Mouse (Mus musculus) forebrain, embryonic 14.5 days (tissue): ENCODE data around the gene Tsc22d3. TPM values are rescaled to one million over a fixed set of nuclear protein-coding genes. Genes with fewer than 3 reads are reported as not detected.

Source experiments
- ATAC-seq: fragments of 200-750 bp; cut with Nextera tagmentation; 2 replicates; pipeline ENCODE4 v1.8.0; 2017; ENCODE audit warnings: mild to moderate bottlenecking, moderate library complexity
- DNase-seq: peaks from one replicate; pipeline ENCODE4 v3.0.0-alpha.2; 2015; ENCODE audit warnings: low spot score
- H3K27ac ChIP-seq: fragments of 300-500 bp; sonication (generic); 2 replicates; pipeline ENCODE4 v1.5.1; 2014; ENCODE audit warnings: low read depth, mild to moderate bottlenecking, control low read depth, low read length, moderate library complexity
- H3K27me3 ChIP-seq: fragments of 300-500 bp; sonication (generic); replicated peaks from 2 replicates; pipeline ENCODE4 v1.6.1; 2014; ENCODE audit warnings: low read length, control low read depth, mixed read lengths; ENCODE audit not compliant: control insufficient read depth, insufficient read depth
- H3K36me3 ChIP-seq: fragments of 300-500 bp; sonication (generic); 2 replicates; pipeline ENCODE4 v1.6.1; 2014; ENCODE audit warnings: low read length, control low read depth; ENCODE audit not compliant: control insufficient read depth, insufficient read depth
- H3K4me1 ChIP-seq: fragments of 300-500 bp; sonication (generic); 2 replicates; pipeline ENCODE4 v1.6.1; 2014; ENCODE audit warnings: antibody characterized with exemption, low read length, control low read depth; ENCODE audit not compliant: control insufficient read depth, insufficient read depth
- H3K4me2 ChIP-seq: fragments of 300-500 bp; sonication (generic); 2 replicates; pipeline ENCODE4 v1.6.1; 2014; ENCODE audit warnings: mild to moderate bottlenecking, control low read depth, low read length
- H3K4me3 ChIP-seq: fragments of 300-500 bp; sonication (generic); 2 replicates; pipeline ENCODE4 v1.5.1; 2014; ENCODE audit warnings: low read depth, low read length, control low read depth
- H3K9ac ChIP-seq: fragments of 300-500 bp; sonication (generic); 2 replicates; pipeline ENCODE4 v1.6.1; 2014; ENCODE audit warnings: mild to moderate bottlenecking, low read length, control low read depth, moderate library complexity
- H3K9me3 ChIP-seq: fragments of 300-500 bp; sonication (generic); replicated peaks from 2 replicates; pipeline ENCODE4 v1.6.1; 2016; ENCODE audit warnings: low read length, control low read depth, mixed read lengths; ENCODE audit not compliant: control insufficient read depth
- WGBS: fragments of 180-500 bp; shearing (Covaris S2); extraction: QIAGEN DNeasy Blood & Tissue Kit; methylation state at CpG from one replicate; pipeline ENCODE4 v1.1.7; 2014; 5-methylcytosine and 5-hydroxymethylcytosine counted together
- polyA plus RNA-seq: library from polyadenylated mRNA; unstranded; fragments of >200 nt; fragmentation: Nextera tagmentation; extraction: Ambion mirVana; gene quantifications from 2 replicates; pipeline ENCODE4 v1.2.1, GENCODE M21; 2014

Gene Tsc22d3
- polyA plus RNA-seq, 1 experiment from 2014 or later, result 103 TPM

DNA sequence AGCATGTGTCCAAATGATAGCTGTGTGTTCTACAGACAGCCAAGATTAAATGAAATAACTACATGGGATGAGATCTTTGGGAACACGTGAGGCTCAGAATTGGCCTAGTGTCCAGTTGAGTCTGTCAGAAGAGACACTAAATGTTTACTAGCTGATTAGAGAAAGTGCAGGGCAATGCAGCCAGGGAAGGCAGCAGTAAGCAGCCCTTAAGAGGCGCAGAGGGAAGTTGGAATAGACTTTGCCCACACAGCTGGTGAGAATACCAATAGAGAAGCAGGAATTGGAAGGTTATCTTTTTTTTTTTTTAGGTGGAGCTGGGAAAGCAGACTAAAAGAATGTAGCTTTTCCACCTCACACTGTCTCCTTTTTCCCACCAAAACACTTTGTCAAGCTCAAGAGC is 61.8 kb downstream of the Tsc22d3 start:
- Histone ChIP-seq H3K27ac (no peak overlapping the region), H3K9me3 (no peaks in the 10 kb centered on the region), H3K9ac (no peak overlapping the region), H3K27me3 (no peaks in the 10 kb centered on the region), H3K4me2 (no peak overlapping the region), H3K4me3 (no peak overlapping the region), H3K36me3 (no peaks in the 10 kb centered on the region), H3K4me1 (no peaks in the 10 kb centered on the region)
- DNase-seq (no peak), ATAC-seq (no peak)
- WGBS, result 86% methylated on average over 2 of the region's 2 CpGs

DNA sequence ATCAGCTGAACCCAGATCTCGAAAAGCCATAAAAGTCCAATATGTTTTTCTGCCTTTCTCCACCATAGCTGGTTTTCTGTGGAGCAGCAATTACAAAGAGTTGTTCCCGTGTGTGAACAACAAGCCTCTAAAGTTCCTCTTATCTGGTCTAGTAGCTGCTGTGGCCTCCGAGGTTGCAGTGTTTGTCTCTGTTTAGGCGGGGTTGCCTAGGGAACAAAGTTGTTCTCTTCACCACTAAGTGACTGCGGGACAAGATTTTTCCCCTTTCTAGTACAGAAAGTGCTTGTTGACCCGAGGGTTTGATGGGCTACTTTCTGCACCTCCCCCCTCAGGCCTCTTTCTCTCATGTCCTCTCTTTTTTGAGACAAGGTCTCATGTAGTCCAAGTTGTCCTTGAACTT is 62.8 kb downstream of the Tsc22d3 start:
- Histone ChIP-seq H3K36me3 (no peaks in the 10 kb centered on the region), H3K27ac (no peak overlapping the region), H3K4me2 (no peak overlapping the region), H3K9ac (no peak overlapping the region), H3K4me3 (no peak overlapping the region), H3K4me1 (no peaks in the 10 kb centered on the region), H3K9me3 (no peaks in the 10 kb centered on the region), H3K27me3 (no peaks in the 10 kb centered on the region)
- DNase-seq (no peak), ATAC-seq (no peak)
- whole genome bisulfite sequencing, result 60% methylated on average over 6 of the region's 6 CpGs

DNA sequence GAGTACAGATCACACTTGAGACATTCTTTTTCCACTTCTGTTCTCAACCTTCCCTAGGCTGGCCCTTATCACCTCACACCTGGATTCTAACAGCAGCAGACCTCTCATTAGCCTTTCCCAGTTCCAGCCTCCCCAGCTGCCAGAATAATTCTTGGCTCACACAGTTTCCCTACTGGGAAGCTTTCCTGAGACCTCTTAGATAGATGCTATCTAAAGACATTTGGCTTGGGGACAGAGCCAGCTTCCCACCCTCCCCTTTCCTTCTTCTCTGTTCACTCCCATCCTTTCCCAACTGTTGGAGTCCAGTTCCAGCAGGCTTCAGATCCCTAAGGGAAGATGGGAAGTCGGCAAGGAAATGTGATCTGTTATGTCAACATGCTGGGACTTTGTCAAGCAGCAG is 65.0 kb downstream of the Tsc22d3 start:
- no peaks in the 10 kb centered on the region for H3K36me3 ChIP-seq
- DNase-seq (no peak), ATAC-seq (no peak)
- H3K4me3 ChIP-seq, result no peak overlapping the region
- H3K9ac ChIP-seq, result no peak overlapping the region
- 79% methylated on average over 1 of the region's 1 CpGs for WGBS
- no peaks in the 10 kb centered on the region for H3K27me3 ChIP-seq
- no peaks in the 10 kb centered on the region for H3K4me1 ChIP-seq
- H3K9me3 ChIP-seq, result no peaks in the 10 kb centered on the region
- H3K27ac ChIP-seq, result no peak overlapping the region
- no peak overlapping the region for H3K4me2 ChIP-seq

DNA sequence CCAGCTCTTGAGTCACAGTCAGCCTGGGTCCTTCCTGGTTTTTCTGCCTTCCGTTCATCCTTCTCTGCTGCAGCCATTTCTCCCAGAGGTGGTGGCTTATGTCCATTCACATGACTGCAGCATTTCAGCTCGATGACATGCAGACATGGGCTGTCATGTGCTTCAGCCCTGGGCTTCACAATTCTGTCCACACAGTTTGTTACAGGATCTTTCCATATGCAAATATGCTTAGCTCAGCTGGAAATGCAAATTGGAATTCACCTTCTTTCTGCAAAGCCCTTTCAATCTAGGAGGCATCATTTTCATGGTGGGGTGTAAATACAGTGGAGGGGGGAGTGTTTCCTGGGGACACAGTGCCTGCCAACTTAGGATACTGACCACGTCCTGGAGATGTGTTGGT is 66.2 kb downstream of the Tsc22d3 start:
- WGBS, result 63% methylated on average over 3 of the region's 3 CpGs
- H3K27ac ChIP-seq, result no peak overlapping the region
- no peaks in the 10 kb centered on the region for H3K9me3 ChIP-seq
- H3K4me1 ChIP-seq, result no peaks in the 10 kb centered on the region
- no peak overlapping the region for H3K4me2 ChIP-seq
- no peak overlapping the region for H3K9ac ChIP-seq
- no peaks in the 10 kb centered on the region for H3K36me3 ChIP-seq
- H3K4me3 ChIP-seq, result no peak overlapping the region
- DNase-seq (no peak), ATAC-seq (no peak)
- no peaks in the 10 kb centered on the region for H3K27me3 ChIP-seq

DNA sequence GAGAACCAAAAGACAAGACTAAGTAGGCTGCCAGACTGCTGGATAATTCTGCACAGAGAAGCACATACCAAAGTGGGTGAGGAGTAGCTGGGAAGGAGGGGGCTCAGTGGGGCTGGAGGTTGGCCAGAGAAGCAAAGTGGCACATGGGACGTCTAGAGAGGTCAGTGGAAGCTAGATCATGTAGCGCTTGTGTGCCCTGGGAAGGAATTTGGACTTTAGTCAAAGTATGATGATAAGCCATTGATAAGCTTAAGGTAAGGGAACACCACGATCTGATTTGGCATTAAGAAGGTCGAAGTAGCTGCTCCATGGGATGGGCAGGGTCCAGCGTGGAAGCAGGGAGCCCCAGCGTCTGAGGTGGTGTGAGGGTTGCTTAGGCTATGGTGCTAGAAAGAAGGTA is 68.1 kb downstream of the Tsc22d3 start:
- Histone ChIP-seq H3K4me1 (no peaks in the 10 kb centered on the region), H3K36me3 (no peaks in the 10 kb centered on the region), H3K27ac (no peak overlapping the region), H3K9me3 (no peaks in the 10 kb centered on the region), H3K4me3 (no peak overlapping the region), H3K27me3 (no peaks in the 10 kb centered on the region), H3K4me2 (no peak overlapping the region), H3K9ac (no peak overlapping the region)
- 71% methylated on average over 6 of the region's 6 CpGs for WGBS
- DNase-seq, result no peak
- ATAC-seq, result no peak

DNA sequence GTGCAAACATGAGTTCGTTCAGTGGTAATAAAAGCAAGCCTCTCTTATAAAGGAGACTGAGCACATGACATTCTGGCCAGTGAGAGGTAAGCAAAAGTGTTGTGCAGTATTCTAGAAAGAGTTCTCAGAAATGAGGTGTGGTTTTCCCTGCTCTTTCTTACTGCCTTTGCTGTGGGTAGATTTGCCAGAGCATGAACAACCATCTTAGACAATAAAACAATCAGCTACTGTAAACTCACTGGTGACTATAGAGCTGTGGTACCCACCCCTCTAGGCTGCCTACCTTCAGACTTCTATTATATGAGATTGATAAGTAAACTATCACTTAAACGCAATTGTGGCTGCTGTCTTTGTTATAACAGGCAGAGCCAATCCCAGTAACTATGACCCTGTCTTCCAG is 69.1 kb downstream of the Tsc22d3 start:
- Histone ChIP-seq H3K4me1 (no peaks in the 10 kb centered on the region), H3K27me3 (no peaks in the 10 kb centered on the region), H3K9ac (no peak overlapping the region), H3K27ac (no peak overlapping the region), H3K36me3 (no peaks in the 10 kb centered on the region), H3K4me2 (no peak overlapping the region), H3K4me3 (no peak overlapping the region), H3K9me3 (no peaks in the 10 kb centered on the region)
- DNase-seq, result no peak
- ATAC-seq, result no peak
- WGBS, result 86% methylated on average over 2 of the region's 2 CpGs

DNA sequence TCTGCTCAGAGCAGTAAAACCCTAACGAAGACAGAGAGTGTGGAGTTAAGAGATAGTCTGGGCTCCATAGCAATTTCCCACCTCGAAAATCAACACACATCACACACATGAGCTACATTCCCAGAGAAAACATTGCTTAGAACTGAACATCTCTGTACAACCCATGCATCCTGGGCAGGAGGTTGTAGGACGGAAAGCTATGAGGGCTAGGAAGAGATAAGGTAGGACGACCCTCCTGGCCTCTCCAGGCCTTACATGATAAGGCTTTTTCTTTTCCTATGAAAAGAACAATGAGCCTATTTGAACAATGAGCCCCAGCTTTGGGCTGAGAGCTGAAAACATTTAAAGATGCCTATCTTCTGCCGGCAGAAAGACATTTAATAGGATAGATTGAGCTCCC is 69.8 kb downstream of the Tsc22d3 start:
- DNase-seq (no peak), ATAC-seq (no peak)
- no peak overlapping the region for H3K9ac ChIP-seq
- H3K4me1 ChIP-seq, result no peaks in the 10 kb centered on the region
- H3K4me2 ChIP-seq, result no peak overlapping the region
- H3K9me3 ChIP-seq, result no peaks in the 10 kb centered on the region
- no peak overlapping the region for H3K4me3 ChIP-seq
- H3K27ac ChIP-seq, result no peak overlapping the region
- WGBS, result 79% methylated on average over 5 of the region's 5 CpGs
- H3K36me3 ChIP-seq, result no peaks in the 10 kb centered on the region
- no peaks in the 10 kb centered on the region for H3K27me3 ChIP-seq

DNA sequence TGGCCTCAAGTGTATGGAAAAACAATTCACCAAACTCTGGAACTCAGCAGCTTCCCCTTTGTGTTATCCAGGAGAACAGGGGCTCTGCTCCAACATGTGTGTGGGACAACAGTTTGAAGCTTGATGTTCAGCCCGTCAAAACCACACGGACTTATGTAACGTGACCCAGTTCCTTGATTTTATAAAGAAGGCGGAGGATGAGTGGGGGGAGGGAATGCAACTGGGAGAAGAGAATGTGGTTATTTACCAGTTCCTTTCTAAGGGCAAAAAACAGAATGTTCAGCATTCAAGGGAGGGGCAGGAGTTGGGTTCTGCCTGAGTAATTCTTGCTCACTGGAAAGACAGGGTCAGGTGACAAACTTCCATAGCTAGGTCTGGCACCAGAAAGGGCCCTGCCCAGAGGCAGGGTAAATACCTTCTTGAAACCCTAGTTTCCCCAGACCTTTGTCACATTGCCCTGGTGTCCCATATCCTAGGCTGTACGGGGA is 71.3 kb downstream of the Tsc22d3 start:
- Histone ChIP-seq H3K4me1 (no peaks in the 10 kb centered on the region), H3K4me3 (no peak overlapping the region), H3K4me2 (no peak overlapping the region), H3K27me3 (no peaks in the 10 kb centered on the region), H3K9me3 (no peaks in the 10 kb centered on the region), H3K27ac (no peak overlapping the region), H3K36me3 (no peaks in the 10 kb centered on the region), H3K9ac (no peak overlapping the region)
- ATAC-seq (no peak), DNase-seq (no peak)
- 76% methylated on average over 5 of the region's 5 CpGs for WGBS

DNA sequence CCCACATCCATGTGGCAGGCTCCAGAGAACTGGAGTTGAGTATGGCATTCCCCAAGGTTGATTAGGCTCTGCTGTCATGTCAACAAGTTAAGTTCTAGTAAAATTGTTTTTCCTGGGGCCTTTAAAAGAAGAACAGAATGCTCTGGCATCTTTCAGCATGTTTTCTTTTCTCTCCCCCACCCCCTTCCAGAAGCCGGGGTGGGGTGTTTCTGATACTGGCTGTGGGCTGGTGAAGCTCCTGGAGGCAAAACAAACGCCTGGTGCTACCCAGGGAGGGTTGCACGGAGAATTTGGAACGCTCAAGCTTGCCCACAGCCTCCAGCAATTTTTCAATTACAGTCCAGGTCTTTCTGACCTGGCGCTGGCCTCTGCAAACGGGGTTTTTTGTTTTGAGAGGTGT is 73.2 kb downstream of the Tsc22d3 start:
- H3K27me3 ChIP-seq, result no peaks in the 10 kb centered on the region
- ATAC-seq, result no peak
- 78% methylated on average over 6 of the region's 6 CpGs for WGBS

DNA sequence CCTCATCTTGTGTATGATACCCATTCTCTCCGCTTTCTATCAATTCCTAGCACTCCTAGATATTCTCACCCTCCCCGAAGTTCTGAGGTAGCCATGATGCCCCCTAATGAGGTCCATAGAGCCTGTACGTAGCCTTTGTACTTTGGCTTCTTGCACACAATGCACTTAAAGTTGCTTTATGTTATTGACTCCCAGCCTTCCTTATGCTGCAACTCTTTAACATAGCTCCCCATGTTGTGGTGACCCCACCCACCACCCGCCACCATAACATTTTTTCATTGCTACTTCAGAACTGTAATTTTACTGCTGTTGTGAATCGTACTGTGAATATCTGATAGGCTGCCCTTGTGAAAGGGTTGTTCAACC is 74.2 kb downstream of the Tsc22d3 start:
- no peaks in the 10 kb centered on the region for H3K27me3 ChIP-seq
- ATAC-seq, result no peak
- 91% methylated on average over 5 of the region's 5 CpGs for WGBS

More for the DNA sequence above, 73.2 kb downstream of the Tsc22d3 start:
- H3K4me2 ChIP-seq, result no peak overlapping the region
- H3K27ac ChIP-seq, result no peak overlapping the region
- H3K9ac ChIP-seq, result no peak overlapping the region
- DNase-seq, result no peak
- H3K9me3 ChIP-seq, result no peaks in the 10 kb centered on the region
- no peak overlapping the region for H3K4me3 ChIP-seq
- H3K36me3 ChIP-seq, result no peaks in the 10 kb centered on the region
- no peaks in the 10 kb centered on the region for H3K4me1 ChIP-seq

More for the DNA sequence above, 74.2 kb downstream of the Tsc22d3 start:
- no peak overlapping the region for H3K4me2 ChIP-seq
- H3K4me3 ChIP-seq, result no peak overlapping the region
- H3K9ac ChIP-seq, result no peak overlapping the region
- no peaks in the 10 kb centered on the region for H3K9me3 ChIP-seq
- no peak overlapping the region for H3K27ac ChIP-seq
- no peaks in the 10 kb centered on the region for H3K36me3 ChIP-seq
- no peak for DNase-seq
- H3K4me1 ChIP-seq, result no peaks in the 10 kb centered on the region
